Mouse (Mus musculus): ENCODE data around the gene Tusc2.

- TF ChIP-seq CTCF (IDR thresholded peaks at IDR 0.05; ENCODE audit: low read depth): no peak
- no peak for TF ChIP-seq EP300 (IDR thresholded peaks at IDR 0.05; ENCODE audit: low read depth)
Observed at GRCm38 (mm10) chr9:107541005-107541404, 22.1 kb upstream of the Tusc2 start.

All from liver, postnatal 0 days (tissue).